Mouse (Mus musculus) forebrain, embryonic 14.5 days (tissue): ENCODE measurements around the gene Pdcd6. TPM values are rescaled to one million over a fixed set of nuclear protein-coding genes. Genes with fewer than 3 reads are reported as not detected.
A peak's percentile ranks its signal among the peaks of the same experiment; 100 is the strongest.

Experiments
- ATAC-seq: fragments of 200-750 bp; cut with Nextera tagmentation; 2 replicates; pipeline ENCODE4 v1.8.0; 2017; ENCODE audit warnings: mild to moderate bottlenecking, moderate library complexity
- DNase-seq: peaks from one replicate; pipeline ENCODE4 v3.0.0-alpha.2; 2015; ENCODE audit warnings: low spot score
- H3K27ac ChIP-seq: fragments of 300-500 bp; sonication (generic); 2 replicates; pipeline ENCODE4 v1.5.1; 2014; ENCODE audit warnings: low read depth, mild to moderate bottlenecking, control low read depth, low read length, moderate library complexity
- H3K27me3 ChIP-seq: fragments of 300-500 bp; sonication (generic); replicated peaks from 2 replicates; pipeline ENCODE4 v1.6.1; 2014; ENCODE audit warnings: low read length, control low read depth, mixed read lengths; ENCODE audit not compliant: control insufficient read depth, insufficient read depth
- H3K36me3 ChIP-seq: fragments of 300-500 bp; sonication (generic); 2 replicates; pipeline ENCODE4 v1.6.1; 2014; ENCODE audit warnings: low read length, control low read depth; ENCODE audit not compliant: control insufficient read depth, insufficient read depth
- H3K4me1 ChIP-seq: fragments of 300-500 bp; sonication (generic); 2 replicates; pipeline ENCODE4 v1.6.1; 2014; ENCODE audit warnings: antibody characterized with exemption, low read length, control low read depth; ENCODE audit not compliant: control insufficient read depth, insufficient read depth
- H3K4me2 ChIP-seq: fragments of 300-500 bp; sonication (generic); 2 replicates; pipeline ENCODE4 v1.6.1; 2014; ENCODE audit warnings: mild to moderate bottlenecking, control low read depth, low read length
- H3K4me3 ChIP-seq: fragments of 300-500 bp; sonication (generic); 2 replicates; pipeline ENCODE4 v1.5.1; 2014; ENCODE audit warnings: low read depth, low read length, control low read depth
- H3K9ac ChIP-seq: fragments of 300-500 bp; sonication (generic); 2 replicates; pipeline ENCODE4 v1.6.1; 2014; ENCODE audit warnings: mild to moderate bottlenecking, low read length, control low read depth, moderate library complexity
- H3K9me3 ChIP-seq: fragments of 300-500 bp; sonication (generic); replicated peaks from 2 replicates; pipeline ENCODE4 v1.6.1; 2016; ENCODE audit warnings: low read length, control low read depth, mixed read lengths; ENCODE audit not compliant: control insufficient read depth
- WGBS: fragments of 180-500 bp; shearing (Covaris S2); extraction: QIAGEN DNeasy Blood & Tissue Kit; methylation state at CpG from one replicate; pipeline ENCODE4 v1.1.7; 2014; 5-methylcytosine and 5-hydroxymethylcytosine counted together
- polyA plus RNA-seq: library from polyadenylated mRNA; unstranded; fragments of >200 nt; fragmentation: Nextera tagmentation; extraction: Ambion mirVana; gene quantifications from 2 replicates; pipeline ENCODE4 v1.2.1, GENCODE M21; 2014

The Pdcd6 gene
- polyA plus RNA-seq, 1 experiment from 2014 or later: 155 TPM

- DNase-seq (no peak), ATAC-seq (no peak)
- Histone ChIP-seq H3K27ac (no peak overlapping the region), H3K4me1 (no peaks in the 10 kb centered on the region), H3K27me3 (no peaks in the 10 kb centered on the region), H3K4me2 (no peak overlapping the region), H3K9ac (no peak overlapping the region), H3K4me3 (no peak overlapping the region), H3K9me3 (no peaks in the 10 kb centered on the region), H3K36me3 (peaks cover 75% of the 10 kb centered on the region)
Observed at GRCm38 (mm10) chr13:74329321-74329720, 11.9 kb upstream of the Pdcd6 start.

- ATAC-seq (no peak), DNase-seq (no peak)
- Histone ChIP-seq H3K9ac (peak overlapping the region; percentile 85), H3K9me3 (no peaks in the 10 kb centered on the region), H3K27ac (peak overlapping the region; percentile 39; the same call in 1 of the 2 replicates), H3K27me3 (no peaks in the 10 kb centered on the region), H3K4me3 (peak overlapping the region; percentile 87), H3K36me3 (peaks cover 17% of the 10 kb centered on the region), H3K4me2 (peak overlapping the region; percentile 88), H3K4me1 (peaks cover 7% of the 10 kb centered on the region)
- 3% methylated on average over 15 of the region's 15 CpGs for WGBS
Observed at GRCm38 (mm10) chr13:74316789-74317169, 601 bp downstream of the Pdcd6 start.

GRCm38 (mm10) chr13:74316386-74316785, 994 bp downstream of the Pdcd6 start:
- Histone ChIP-seq H3K36me3 (peaks cover 13% of the 10 kb centered on the region), H3K27me3 (no peaks in the 10 kb centered on the region), H3K4me2 (peak overlapping the region; percentile 88), H3K4me3 (peak overlapping the region; percentile 87), H3K9ac (peak overlapping the region; percentile 85), H3K27ac (no peak overlapping the region), H3K9me3 (no peaks in the 10 kb centered on the region), H3K4me1 (peaks cover 7% of the 10 kb centered on the region)
- ATAC-seq (no peak), DNase-seq (no peak)
- WGBS: 26% methylated on average over 4 of the region's 4 CpGs

- peaks cover 7% of the 10 kb centered on the region for H3K4me1 ChIP-seq
- no peak overlapping the region for H3K9ac ChIP-seq
- H3K4me2 ChIP-seq: no peak overlapping the region
- H3K9me3 ChIP-seq: no peaks in the 10 kb centered on the region
- no peak overlapping the region for H3K27ac ChIP-seq
- H3K27me3 ChIP-seq: no peaks in the 10 kb centered on the region
- ATAC-seq (no peak), DNase-seq (no peak)
- WGBS: 98% methylated on average over 3 of the region's 3 CpGs
- no peak overlapping the region for H3K4me3 ChIP-seq
- peaks cover 18% of the 10 kb centered on the region for H3K36me3 ChIP-seq
Observed at GRCm38 (mm10) chr13:74314616-74315015, 2.8 kb downstream of the Pdcd6 start.

- no peak for DNase-seq
- Histone ChIP-seq H3K4me2 (no peak overlapping the region), H3K9ac (no peak overlapping the region), H3K27ac (no peak overlapping the region), H3K4me1 (no peaks in the 10 kb centered on the region), H3K4me3 (no peak overlapping the region), H3K36me3 (peaks cover 80% of the 10 kb centered on the region), H3K27me3 (no peaks in the 10 kb centered on the region), H3K9me3 (no peaks in the 10 kb centered on the region)
- WGBS: 88% methylated on average over 1 of the region's 1 CpGs
- ATAC-seq: no peak
Observed at GRCm38 (mm10) chr13:74305780-74306179, 11.6 kb downstream of the Pdcd6 start.

GRCm38 (mm10) chr13:74305380-74305779, 12.0 kb downstream of the Pdcd6 start:
- Histone ChIP-seq H3K27me3 (no peaks in the 10 kb centered on the region), H3K4me3 (no peak overlapping the region), H3K4me1 (no peaks in the 10 kb centered on the region), H3K27ac (no peak overlapping the region), H3K4me2 (no peak overlapping the region), H3K9ac (no peak overlapping the region), H3K36me3 (peaks cover 76% of the 10 kb centered on the region), H3K9me3 (no peaks in the 10 kb centered on the region)
- ATAC-seq: no peak
- WGBS: 90% methylated on average over 6 of the region's 6 CpGs
- DNase-seq: no peak

- Histone ChIP-seq H3K9me3 (no peaks in the 10 kb centered on the region), H3K27me3 (no peaks in the 10 kb centered on the region), H3K27ac (no peak overlapping the region), H3K4me3 (no peak overlapping the region), H3K9ac (no peak overlapping the region), H3K4me1 (no peaks in the 10 kb centered on the region), H3K36me3 (peaks cover 54% of the 10 kb centered on the region), H3K4me2 (no peak overlapping the region)
- no peak for DNase-seq
- 89% methylated on average over 10 of the region's 10 CpGs for WGBS
- no peak for ATAC-seq
Observed at GRCm38 (mm10) chr13:74302050-74303037, 15.0 kb downstream of the Pdcd6 start.

GRCm38 (mm10) chr13:74301607-74301984, 15.8 kb downstream of the Pdcd6 start:
- H3K36me3 ChIP-seq: peaks cover 46% of the 10 kb centered on the region
- H3K27ac ChIP-seq: no peak overlapping the region

GRCm38 (mm10) chr13:74300925-74301606, 16.3 kb downstream of the Pdcd6 start:
- Histone ChIP-seq H3K36me3 (peaks cover 44% of the 10 kb centered on the region), H3K9ac (no peak overlapping the region), H3K4me1 (no peaks in the 10 kb centered on the region), H3K27me3 (no peaks in the 10 kb centered on the region), H3K4me3 (no peak overlapping the region), H3K9me3 (no peaks in the 10 kb centered on the region), H3K27ac (no peak overlapping the region), H3K4me2 (no peak overlapping the region)
- WGBS: 39% methylated on average over 4 of the region's 4 CpGs
- DNase-seq (peak; percentile 86), ATAC-seq (peak; percentile 90)

More at GRCm38 (mm10) chr13:74301607-74301984, 15.8 kb downstream of the Pdcd6 start:
- no peak; the same call in none of the 2 replicates for ATAC-seq
- DNase-seq: no peak
- H3K9me3 ChIP-seq: no peaks in the 10 kb centered on the region
- no peak overlapping the region for H3K9ac ChIP-seq
- H3K4me3 ChIP-seq: no peak overlapping the region
- 77% methylated on average over 6 of the region's 6 CpGs for WGBS
- no peaks in the 10 kb centered on the region for H3K4me1 ChIP-seq
- no peak overlapping the region for H3K4me2 ChIP-seq
- no peaks in the 10 kb centered on the region for H3K27me3 ChIP-seq
